Mouse (Mus musculus) right cerebral cortex, postnatal 25 days (tissue): ENCODE results near the gene Foxp4.

Experiments
- DNase-seq: peaks from one replicate; pipeline ENCODE4 v3.0.0; 2022

Gene Foxp4

GRCm38 (mm10) chr17:47850639-47851314, 73.7 kb downstream of the Foxp4 start:
- no peak for DNase-seq

- DNase-seq, result no peak
Observed at GRCm38 (mm10) chr17:47850035-47850434, 74.4 kb downstream of the Foxp4 start.

GRCm38 (mm10) chr17:47847985-47848384, 76.5 kb downstream of the Foxp4 start:
- DNase-seq, result no peak

- DNase-seq, result no peak
Observed at GRCm38 (mm10) chr17:47845609-47846008, 78.8 kb downstream of the Foxp4 start.

- DNase-seq, result no peak
Observed at GRCm38 (mm10) chr17:47843465-47843864, 81.0 kb downstream of the Foxp4 start.

GRCm38 (mm10) chr17:47841931-47842623, 82.4 kb downstream of the Foxp4 start:
- DNase-seq, result no peak

- no peak for DNase-seq
Observed at GRCm38 (mm10) chr17:47841521-47841920, 82.9 kb downstream of the Foxp4 start.

- no peak for DNase-seq
Observed at GRCm38 (mm10) chr17:47837808-47838207, 86.6 kb downstream of the Foxp4 start.

GRCm38 (mm10) chr17:47834482-47834767, 90.0 kb downstream of the Foxp4 start, which contains the start of gene Mdfi:
Gene Mdfi, minus strand, starts transcription at chr17:47834691.
- no peak for DNase-seq

- DNase-seq, result no peak
Observed at GRCm38 (mm10) chr17:47833628-47834481, 90.6 kb downstream of the Foxp4 start.

GRCm38 (mm10) chr17:47833029-47833627, 91.3 kb downstream of the Foxp4 start:
- no peak for DNase-seq

GRCm38 (mm10) chr17:47832501-47833028, 91.9 kb downstream of the Foxp4 start:
- no peak for DNase-seq

GRCm38 (mm10) chr17:47831772-47832171, 92.7 kb downstream of the Foxp4 start:
- no peak for DNase-seq

- no peak for DNase-seq
Observed at GRCm38 (mm10) chr17:47831161-47831560, 93.3 kb downstream of the Foxp4 start.

GRCm38 (mm10) chr17:47821339-47821738, 103.1 kb downstream of the Foxp4 start:
- DNase-seq, result no peak

GRCm38 (mm10) chr17:47818038-47818725, 106.3 kb downstream of the Foxp4 start:
- no peak for DNase-seq
